Mouse (Mus musculus) CH12.LX (cell line): Measurements from ENCODE around the gene Cdk8. TPM values are rescaled to one million over a fixed set of nuclear protein-coding genes. Genes with fewer than 3 reads are reported as not detected.

Experiments used
- DNase-seq: peaks from one replicate; pipeline ENCODE4 v3.0.0-alpha.2; 2013; ENCODE audit errors: extremely low read depth
- H3K27ac ChIP-seq: 2 replicates; pipeline ENCODE4 v1.5.1; 2012; ENCODE audit warnings: low read depth, mild to moderate bottlenecking, control low read depth, moderate library complexity; ENCODE audit not compliant: insufficient read depth
- H3K27me3 ChIP-seq: replicated peaks from 2 replicates; pipeline ENCODE3; 2012; ENCODE audit warnings: inconsistent platforms
- H3K36me3 ChIP-seq, 2 experiments: replicated peaks in 1 of 2; 2 replicates each; pipeline versions ENCODE3 to v1.6.1; 2012; ENCODE audit warnings: inconsistent platforms in 1 of 2, low read length in 1 of 2, mild to moderate bottlenecking in 1 of 2, mixed read lengths in 1 of 2, moderate library complexity in 1 of 2; ENCODE audit not compliant: control insufficient read depth in 1 of 2, insufficient read depth in 1 of 2
- H3K4me1 ChIP-seq, 2 experiments: 2 replicates each; pipeline ENCODE4 v1.6.1; 2012; ENCODE audit warnings: inconsistent platforms in 1 of 2, moderate library complexity in 1 of 2; ENCODE audit not compliant: insufficient read depth in 2 of 2, control insufficient read depth in 1 of 2
- H3K4me2 ChIP-seq: 2 replicates; pipeline ENCODE4 v1.6.1; 2012; ENCODE audit warnings: low read depth, mild to moderate bottlenecking, control low read depth; ENCODE audit not compliant: poor library complexity, insufficient read depth, severe bottlenecking
- H3K4me3 ChIP-seq, 3 experiments: fragments of 150-350 bp in 1 of 3; sonication (generic) in 1 of 3; replicated peaks in 1 of 3; 2 replicates each; pipeline versions ENCODE3 to v1.5.1; 2011 to 2012; ENCODE audit warnings: low read depth in 2 of 3, low read length in 2 of 3, mild to moderate bottlenecking in 2 of 3, moderate library complexity in 2 of 3, control low read depth in 1 of 3, improper control_type of control experiment in 1 of 3, inconsistent platforms in 1 of 3, mixed read lengths in 1 of 3; ENCODE audit not compliant: poor library complexity in 1 of 3
- H3K79me2 ChIP-seq: replicated peaks from 2 replicates; pipeline ENCODE4 v1.6.1; 2012; ENCODE audit warnings: mild to moderate bottlenecking, moderate library complexity; ENCODE audit not compliant: control insufficient read depth, poor library complexity, insufficient read depth, severe bottlenecking; ENCODE audit errors: extremely low read depth
- H3K9ac ChIP-seq: 2 replicates; pipeline ENCODE4 v1.6.1; 2012; ENCODE audit warnings: low read depth, mild to moderate bottlenecking, control low read depth, moderate library complexity; ENCODE audit not compliant: insufficient read depth
- H3K9me3 ChIP-seq: replicated peaks from 2 replicates; pipeline ENCODE3; 2012; ENCODE audit warnings: low read length, inconsistent platforms, mixed read lengths
- BHLHE40 ChIP-seq: IDR thresholded peaks from 2 replicates; pipeline ENCODE4 v1.6.1; 2011; ENCODE audit warnings: mild to moderate bottlenecking, low read depth, low read length, improper control_type of control experiment
- CHD2 ChIP-seq: IDR thresholded peaks from 2 replicates; pipeline ENCODE4 v1.6.1; 2011; ENCODE audit warnings: low read length, improper control_type of control experiment
- CTCF ChIP-seq, 2 experiments: IDR thresholded peaks in 1 of 2; conservative IDR thresholded peaks in 1 of 2; 2 replicates each; pipeline ENCODE4 v1.5.1; 2011 to 2012; ENCODE audit warnings: low read depth in 2 of 2, low read length in 2 of 2, improper control_type of control experiment in 1 of 2, inconsistent platforms in 1 of 2, mild to moderate bottlenecking in 1 of 2, moderate library complexity in 1 of 2
- ELF1 ChIP-seq: IDR thresholded peaks from 2 replicates; pipeline ENCODE4 v1.6.1; 2014; ENCODE audit warnings: low read depth, mild to moderate bottlenecking, inconsistent platforms, low read length, improper control_type of control experiment
- ETS1 ChIP-seq: conservative IDR thresholded peaks from 2 replicates; pipeline ENCODE4 v1.6.1; 2012; ENCODE audit warnings: low read depth, mild to moderate bottlenecking, inconsistent platforms, low read length, improper control_type of control experiment, moderate library complexity
- HCFC1 ChIP-seq: IDR thresholded peaks from 2 replicates; pipeline ENCODE4 v1.6.1; 2012; ENCODE audit warnings: low read depth, mild to moderate bottlenecking, inconsistent platforms, low read length, improper control_type of control experiment
- IRF4 ChIP-seq: IDR thresholded peaks from 2 replicates; pipeline ENCODE4 v1.6.1; 2014; ENCODE audit warnings: low read depth, mild to moderate bottlenecking, inconsistent platforms, low read length, improper control_type of control experiment
- JUN ChIP-seq: IDR thresholded peaks from 2 replicates; pipeline ENCODE4 v1.6.1; 2011; ENCODE audit warnings: low read depth, mild to moderate bottlenecking, low read length, improper control_type of control experiment, moderate library complexity; ENCODE audit not compliant: insufficient read depth
- KAT2A ChIP-seq: IDR thresholded peaks from 2 replicates; pipeline ENCODE4 v1.6.1; 2012; ENCODE audit warnings: low read length, improper control_type of control experiment, inconsistent platforms; ENCODE audit not compliant: insufficient replicate concordance
- MAFK ChIP-seq: IDR thresholded peaks from 2 replicates; pipeline ENCODE4 v1.6.1; 2011; ENCODE audit warnings: low read length, improper control_type of control experiment; ENCODE audit not compliant: insufficient replicate concordance
- MXI1 ChIP-seq: IDR thresholded peaks from 2 replicates; pipeline ENCODE4 v1.6.1; 2011; ENCODE audit warnings: mild to moderate bottlenecking, low read depth, low read length, improper control_type of control experiment
- POLR2A ChIP-seq: IDR thresholded peaks from 2 replicates; pipeline ENCODE4 v1.6.1; 2011; ENCODE audit warnings: low read depth, mild to moderate bottlenecking, improper control_type of control experiment, low read length
- RAD21 ChIP-seq: IDR thresholded peaks from 2 replicates; pipeline ENCODE4 v1.6.1; 2011; ENCODE audit warnings: low read depth, mild to moderate bottlenecking, low read length, improper control_type of control experiment, moderate library complexity
- SIN3A ChIP-seq: IDR thresholded peaks from 2 replicates; pipeline ENCODE4 v1.6.1; 2012; ENCODE audit warnings: low read length, improper control_type of control experiment, inconsistent platforms
- SMC3 ChIP-seq: IDR thresholded peaks from 2 replicates; pipeline ENCODE4 v1.6.1; 2011; ENCODE audit warnings: low read depth, low read length, improper control_type of control experiment
- TBP ChIP-seq: conservative IDR thresholded peaks from 2 replicates; pipeline ENCODE4 v1.6.1; 2011; ENCODE audit warnings: low read depth, low read length, improper control_type of control experiment
- USF1 ChIP-seq: IDR thresholded peaks from 2 replicates; pipeline ENCODE4 v1.6.1; 2014; ENCODE audit warnings: low read depth, mild to moderate bottlenecking, inconsistent platforms, low read length, improper control_type of control experiment
- USF2 ChIP-seq: conservative IDR thresholded peaks from 2 replicates; pipeline ENCODE4 v1.6.1; 2011; ENCODE audit warnings: low read depth, low read length, improper control_type of control experiment
- ZKSCAN1 ChIP-seq: IDR thresholded peaks from 2 replicates; pipeline ENCODE4 v1.6.1; 2012; ENCODE audit warnings: low read depth, inconsistent platforms, low read length, improper control_type of control experiment, borderline replicate concordance
- dilution Hi-C: fragments of 300-500 bp; cut with MboI; formaldehyde crosslinking; loops from 2 replicates; pipeline ENCODE4 v1.14.3; 2020; ENCODE audit warnings: low sequenced_read_pairs; ENCODE audit not compliant: extremely low pct_unique_long_range_greater_than_20kb, extremely low pct_ligation_motif_present
- in situ Hi-C: fragments of 300-500 bp; cut with MboI; formaldehyde crosslinking; loops from 3 replicates; pipeline ENCODE4 v1.14.3; 2019; ENCODE audit warnings: low sequenced_read_pairs, low pct_ligation_motif_present, low pct_unique_long_range_greater_than_20kb, mixed read lengths
- polyA plus RNA-seq: library from polyadenylated mRNA; unstranded; fragments of >175 nt; gene quantifications from 2 replicates; pipeline ENCODE4 v1.2.1, GENCODE M21; 2012; ENCODE audit warnings: low read depth; ENCODE audit not compliant: insufficient read length
- total RNA-seq, 2 experiments: library from RNA; depleted of rRNA; stranded (reverse); fragments of 300-350 nt in 1 of 2; fragments of >200 nt in 1 of 2; gene quantifications; 2 replicates each; pipeline ENCODE4 v1.2.3; 2012 to 2014

Gene Cdk8
- total and polyA plus RNA-seq, 3 experiments: 52.6 to 99.1 (median 69.9) TPM

- Histone ChIP-seq H3K4me3 (no peak overlapping the region), H3K36me3 (peaks cover 28 to 76% of the 10 kb centered on the region in 2 experiments), H3K27me3 (no peaks in the 10 kb centered on the region), H3K27ac (no peak overlapping the region), H3K4me1 (peaks cover 0 to 3% of the 10 kb centered on the region in 2 experiments; a peak in 1 of 4 replicates), H3K9me3 (no peaks in the 10 kb centered on the region), H3K79me2 (no peaks in the 10 kb centered on the region), H3K9ac (no peak overlapping the region), H3K4me2 (no peak overlapping the region)
- in situ Hi-C loops (no loop called here), dilution Hi-C loops (no loop called here)
- TF ChIP-seq RAD21 (no peak), BHLHE40 (no peak), JUN (no peak), HCFC1 (no peak), CTCF (conservative IDR thresholded peaks at IDR 0.05 in 1 of 2, IDR thresholded peaks at IDR 0.05 in 1 of 2; ENCODE audit: low read depth in 2 of 2, low read length in 2 of 2) (no peak), CHD2 (no peak), POLR2A (no peak), MXI1 (no peak), SIN3A (no peak)
- DNase-seq: no peak
Observed at GRCm38 (mm10) chr5:146281884-146282579, 51.0 kb downstream of the Cdk8 start.

- dilution Hi-C loops: no loop called here
- peaks cover 0 to 7% of the 10 kb centered on the region in 2 experiments; a peak in 1 of 4 replicates for H3K4me1 ChIP-seq
- H3K36me3 ChIP-seq: peaks cover 34 to 80% of the 10 kb centered on the region in 2 experiments
- H3K27ac ChIP-seq: no peak overlapping the region
- H3K9me3 ChIP-seq: no peaks in the 10 kb centered on the region
- no peak for DNase-seq
- H3K4me3 ChIP-seq: no peak overlapping the region
- H3K27me3 ChIP-seq: no peaks in the 10 kb centered on the region
- TF ChIP-seq ETS1: no peak
- no peak for TF ChIP-seq BHLHE40
- no peak for TF ChIP-seq ELF1
- no peak for TF ChIP-seq IRF4
- no peak for TF ChIP-seq KAT2A
- no peak for TF ChIP-seq USF1
- TF ChIP-seq USF2: no peak
- no peak for TF ChIP-seq MAFK
- no peak for TF ChIP-seq HCFC1
- no peak for TF ChIP-seq SMC3
- no peak for TF ChIP-seq TBP
- no peak for TF ChIP-seq ZKSCAN1
- TF ChIP-seq, all 38 proteins: peak for 0
- Histone ChIP-seq H3K79me2 (no peaks in the 10 kb centered on the region), H3K4me2 (no peak overlapping the region), H3K9ac (no peak overlapping the region)
- in situ Hi-C loops: no loop called here
Observed at GRCm38 (mm10) chr5:146283899-146284298, 52.9 kb downstream of the Cdk8 start.
